Mouse (Mus musculus): Measurements from ENCODE around the gene Sptbn4. TPM values are rescaled to one million over a fixed set of nuclear protein-coding genes. Genes with fewer than 3 reads are reported as not detected.

The Sptbn4 gene
- polyA plus RNA-seq, 1 experiment = 0.23 TPM

- TF ChIP-seq CTCF (IDR thresholded peaks at IDR 0.05; ENCODE audit: extremely low read depth, insufficient read depth, insufficient read length, insufficient replicate concordance) = no peak
- Histone ChIP-seq H3K36me3 (ENCODE audit: control insufficient read depth, insufficient read depth, low read length) (peaks cover 10% of the 10 kb centered on the region), H3K27ac (ENCODE audit: insufficient read depth, low read length) (no peak overlapping the region)
Measured at GRCm38 (mm10) chr7:27460477-27460876, 13.0 kb upstream of the Sptbn4 start.

GRCm38 (mm10) chr7:27459640-27460039 lies 12.2 kb upstream of the Sptbn4 start:
- H3K36me3 ChIP-seq (ENCODE audit: control insufficient read depth, insufficient read depth, low read length) = peaks cover 8% of the 10 kb centered on the region

More at GRCm38 (mm10) chr7:27460477-27460876, 13.0 kb upstream of the Sptbn4 start:
- Histone ChIP-seq H3K4me3 (ENCODE audit: extremely low read depth, insufficient read depth, insufficient read length) (no peak overlapping the region), H3K27me3 (ENCODE audit: control insufficient read depth, insufficient read depth, low read length) (no peaks in the 10 kb centered on the region), H3K4me1 (ENCODE audit: control insufficient read depth, insufficient read depth, insufficient read length) (peaks cover under 1% of the 10 kb centered on the region; the same call in 1 of the 2 replicates)
- 65% methylated on average over 6 of the region's 6 CpGs for WGBS
- no peak for DNase-seq (ENCODE audit: low read depth in 1 of 2, low spot score in 2 of 2)

GRCm38 (mm10) chr7:27458614-27459013 lies 11.1 kb upstream of the Sptbn4 start:
- no peak overlapping the region for H3K27ac ChIP-seq (ENCODE audit: insufficient read depth, low read length)
- H3K27me3 ChIP-seq (ENCODE audit: control insufficient read depth, insufficient read depth, low read length) = no peaks in the 10 kb centered on the region
- H3K4me1 ChIP-seq (ENCODE audit: control insufficient read depth, insufficient read depth, insufficient read length) = peaks cover 7% of the 10 kb centered on the region; the same call in 1 of the 2 replicates
- no peak overlapping the region for H3K4me3 ChIP-seq (ENCODE audit: extremely low read depth, insufficient read depth, insufficient read length)
- TF ChIP-seq POLR2A (IDR thresholded peaks at IDR 0.05; ENCODE audit: low read depth, low read length) (no peak), CTCF (IDR thresholded peaks at IDR 0.05; ENCODE audit: extremely low read depth, insufficient read depth, insufficient read length, insufficient replicate concordance) (no peak)
- DNase-seq (ENCODE audit: low read depth in 1 of 2, low spot score in 2 of 2) = no peak
- peaks cover 8% of the 10 kb centered on the region for H3K36me3 ChIP-seq (ENCODE audit: control insufficient read depth, insufficient read depth, low read length)
- 82% methylated on average over 4 of the region's 4 CpGs for WGBS

More at GRCm38 (mm10) chr7:27459640-27460039, 12.2 kb upstream of the Sptbn4 start:
- H3K4me3 ChIP-seq (ENCODE audit: extremely low read depth, insufficient read depth, insufficient read length) = no peak overlapping the region
- TF ChIP-seq CTCF (IDR thresholded peaks at IDR 0.05; ENCODE audit: extremely low read depth, insufficient read depth, insufficient read length, insufficient replicate concordance) = no peak
- TF ChIP-seq POLR2A (IDR thresholded peaks at IDR 0.05; ENCODE audit: low read depth, low read length) = no peak
- no peak for DNase-seq (ENCODE audit: low read depth in 1 of 2, low spot score in 2 of 2)
- 87% methylated on average over 5 of the region's 5 CpGs for WGBS
- H3K4me1 ChIP-seq (ENCODE audit: control insufficient read depth, insufficient read depth, insufficient read length) = peaks cover 4% of the 10 kb centered on the region; the same call in 1 of the 2 replicates
- no peaks in the 10 kb centered on the region for H3K27me3 ChIP-seq (ENCODE audit: control insufficient read depth, insufficient read depth, low read length)
- H3K27ac ChIP-seq (ENCODE audit: insufficient read depth, low read length) = no peak overlapping the region

- TF ChIP-seq CTCF (IDR thresholded peaks at IDR 0.05; ENCODE audit: extremely low read depth, insufficient read depth, insufficient read length, insufficient replicate concordance) = no peak
- no peak for TF ChIP-seq POLR2A (IDR thresholded peaks at IDR 0.05; ENCODE audit: low read depth, low read length)
- peaks cover 5% of the 10 kb centered on the region for H3K36me3 ChIP-seq (ENCODE audit: control insufficient read depth, insufficient read depth, low read length)
- WGBS = 76% methylated on average over 3 of the region's 3 CpGs
- no peak for DNase-seq (ENCODE audit: low read depth in 1 of 2, low spot score in 2 of 2)
- peaks cover 18% of the 10 kb centered on the region; the same call in 1 of the 2 replicates for H3K4me1 ChIP-seq (ENCODE audit: control insufficient read depth, insufficient read depth, insufficient read length)
- no peak overlapping the region for H3K27ac ChIP-seq (ENCODE audit: insufficient read depth, low read length)
- H3K27me3 ChIP-seq (ENCODE audit: control insufficient read depth, insufficient read depth, low read length) = no peaks in the 10 kb centered on the region
- H3K4me3 ChIP-seq (ENCODE audit: extremely low read depth, insufficient read depth, insufficient read length) = no peak overlapping the region
Measured at GRCm38 (mm10) chr7:27455273-27455672, 7.8 kb upstream of the Sptbn4 start.

- peak; percentile 48 to 50 for DNase-seq (ENCODE audit: low read depth in 1 of 2, low spot score in 2 of 2)
- TF ChIP-seq CTCF (IDR thresholded peaks at IDR 0.05; ENCODE audit: extremely low read depth, insufficient read depth, insufficient read length, insufficient replicate concordance) = no peak
- TF ChIP-seq POLR2A (IDR thresholded peaks at IDR 0.05; ENCODE audit: low read depth, low read length) = no peak
- no peak overlapping the region for H3K4me3 ChIP-seq (ENCODE audit: extremely low read depth, insufficient read depth, insufficient read length)
- H3K36me3 ChIP-seq (ENCODE audit: control insufficient read depth, insufficient read depth, low read length) = peaks cover 5% of the 10 kb centered on the region
- peaks cover 18% of the 10 kb centered on the region; the same call in 1 of the 2 replicates for H3K4me1 ChIP-seq (ENCODE audit: control insufficient read depth, insufficient read depth, insufficient read length)
- H3K27me3 ChIP-seq (ENCODE audit: control insufficient read depth, insufficient read depth, low read length) = no peaks in the 10 kb centered on the region
- H3K27ac ChIP-seq (ENCODE audit: insufficient read depth, low read length) = peak overlapping the region; percentile 63
- WGBS = 32% methylated on average over 10 of the region's 10 CpGs
Measured at GRCm38 (mm10) chr7:27454461-27455121, 7.1 kb upstream of the Sptbn4 start.

DNA sequence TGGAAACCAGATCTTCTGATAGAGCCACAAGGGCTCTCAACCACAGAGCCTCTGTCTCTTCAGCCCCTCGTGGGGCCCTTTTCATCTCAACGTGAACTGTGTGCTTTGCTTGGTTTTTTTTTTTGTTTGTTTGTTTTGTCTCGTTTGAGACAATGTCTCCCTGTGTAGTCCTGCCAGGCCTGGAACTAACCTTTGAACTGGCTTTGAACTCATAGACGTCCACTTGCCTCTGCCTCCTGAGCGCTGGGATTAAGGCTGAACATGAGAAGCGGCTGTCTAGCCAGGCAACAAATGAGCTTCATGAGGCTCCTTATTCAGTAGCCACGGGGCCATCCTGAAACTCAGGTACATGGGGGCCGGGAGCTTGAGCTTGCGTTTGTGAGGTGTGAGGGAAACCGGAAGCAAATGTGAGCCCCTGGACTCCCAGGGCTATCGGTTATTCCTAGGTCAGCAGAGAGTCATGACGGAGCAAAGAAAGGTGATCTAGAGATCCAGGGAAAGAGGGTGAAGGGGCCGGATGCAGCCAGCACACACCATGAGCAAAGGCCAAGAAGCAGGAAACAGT lies 4.8 kb upstream of the Sptbn4 start:
- H3K4me1 ChIP-seq (ENCODE audit: control insufficient read depth, insufficient read depth, insufficient read length) = peaks cover 20% of the 10 kb centered on the region; the same call in 1 of the 2 replicates
- peak overlapping the region; percentile 66 for H3K27ac ChIP-seq (ENCODE audit: insufficient read depth, low read length)
- WGBS = 76% methylated on average over 13 of the region's 13 CpGs
- no peak for DNase-seq (ENCODE audit: low read depth in 1 of 2, low spot score in 2 of 2)
- no peaks in the 10 kb centered on the region for H3K36me3 ChIP-seq (ENCODE audit: control insufficient read depth, insufficient read depth, low read length)
- H3K27me3 ChIP-seq (ENCODE audit: control insufficient read depth, insufficient read depth, low read length) = no peaks in the 10 kb centered on the region
- H3K4me3 ChIP-seq (ENCODE audit: extremely low read depth, insufficient read depth, insufficient read length) = no peak overlapping the region
- TF ChIP-seq CTCF (IDR thresholded peaks at IDR 0.05; ENCODE audit: extremely low read depth, insufficient read depth, insufficient read length, insufficient replicate concordance) (no peak), POLR2A (IDR thresholded peaks at IDR 0.05; ENCODE audit: low read depth, low read length) (no peak)

GRCm38 (mm10) chr7:27451359-27451758 lies 3.9 kb upstream of the Sptbn4 start:
- no peak overlapping the region for H3K4me3 ChIP-seq (ENCODE audit: extremely low read depth, insufficient read depth, insufficient read length)
- 23% methylated on average over 2 of the region's 2 CpGs for WGBS
- no peaks in the 10 kb centered on the region for H3K36me3 ChIP-seq (ENCODE audit: control insufficient read depth, insufficient read depth, low read length)
- DNase-seq (ENCODE audit: low read depth in 1 of 2, low spot score in 2 of 2) = peak in 1 of 2 experiments; percentile 50
- peak overlapping the region; percentile 56 for H3K27ac ChIP-seq (ENCODE audit: insufficient read depth, low read length)
- H3K27me3 ChIP-seq (ENCODE audit: control insufficient read depth, insufficient read depth, low read length) = peaks cover 3% of the 10 kb centered on the region
- H3K4me1 ChIP-seq (ENCODE audit: control insufficient read depth, insufficient read depth, insufficient read length) = peaks cover 28% of the 10 kb centered on the region; the same call in 1 of the 2 replicates
- TF ChIP-seq POLR2A (IDR thresholded peaks at IDR 0.05; ENCODE audit: low read depth, low read length) (no peak), CTCF (IDR thresholded peaks at IDR 0.05; ENCODE audit: extremely low read depth, insufficient read depth, insufficient read length, insufficient replicate concordance) (no peak)

Measured in spleen, adult 2 months (tissue).